Mouse (Mus musculus) heart, embryonic 11.5 days (tissue): ENCODE data around the gene Kcnk7. TPM values are rescaled to one million over a fixed set of nuclear protein-coding genes. Genes with fewer than 3 reads are reported as not detected.

ENCODE experiments used
- ATAC-seq: fragments of 200-750 bp; cut with Nextera tagmentation; replicated peaks from 2 replicates; pipeline ENCODE4 v1.8.0; 2017; ENCODE audit warnings: moderate library complexity; ENCODE audit not compliant: insufficient number of reproducible peaks, low FRiP score, low TSS enrichment
- H3K27ac ChIP-seq: fragments of 300-500 bp; sonication (generic); 2 replicates; pipeline ENCODE4 v1.5.1; 2014; ENCODE audit warnings: mild to moderate bottlenecking, low read depth, low read length
- H3K27me3 ChIP-seq: fragments of 300-500 bp; sonication (generic); 2 replicates; pipeline ENCODE4 v1.6.1; 2014; ENCODE audit warnings: mild to moderate bottlenecking, low read length, mixed read lengths; ENCODE audit not compliant: control insufficient read depth, insufficient read depth
- H3K36me3 ChIP-seq: fragments of 300-500 bp; sonication (generic); 2 replicates; pipeline ENCODE4 v1.6.1; 2014; ENCODE audit warnings: mild to moderate bottlenecking, low read length, moderate library complexity, mixed read lengths; ENCODE audit not compliant: control insufficient read depth, insufficient read depth
- H3K4me1 ChIP-seq: fragments of 300-500 bp; sonication (generic); 2 replicates; pipeline ENCODE4 v1.6.1; 2014; ENCODE audit warnings: low read length; ENCODE audit not compliant: control insufficient read depth, insufficient read depth
- H3K4me2 ChIP-seq: fragments of 300-500 bp; sonication (generic); 2 replicates; pipeline ENCODE4 v1.6.1; 2014; ENCODE audit warnings: mild to moderate bottlenecking, moderate library complexity
- H3K4me3 ChIP-seq: fragments of 300-500 bp; sonication (generic); 2 replicates; pipeline ENCODE4 v1.5.1; 2014; ENCODE audit warnings: low read depth, low read length
- H3K9ac ChIP-seq: fragments of 300-500 bp; sonication (generic); 2 replicates; pipeline ENCODE4 v1.6.1; 2014; ENCODE audit warnings: mild to moderate bottlenecking, low read depth, low read length, moderate library complexity
- H3K9me3 ChIP-seq: fragments of 300-500 bp; sonication (generic); replicated peaks from 2 replicates; pipeline ENCODE4 v1.6.1; 2016; ENCODE audit warnings: low read length; ENCODE audit not compliant: control insufficient read depth
- WGBS: fragments of 180-500 bp; shearing (Covaris S2); extraction: QIAGEN DNeasy Blood & Tissue Kit; methylation state at CpG from one replicate; pipeline ENCODE4 v1.1.7; 2014; ENCODE audit not compliant: insufficient replicate concordance; 5-methylcytosine and 5-hydroxymethylcytosine counted together
- polyA plus RNA-seq: library from polyadenylated mRNA; unstranded; fragments of >200 nt; fragmentation: Nextera tagmentation; extraction: Ambion mirVana; gene quantifications from 2 replicates; pipeline ENCODE4 v1.2.1, GENCODE M21; 2014

The Kcnk7 gene
- polyA plus RNA-seq, 1 experiment from 2014 or later, result not detected

GRCm38 (mm10) chr19:5734325-5734724, 30.2 kb downstream of the Kcnk7 start:
- Histone ChIP-seq H3K4me3 (no peak overlapping the region), H3K36me3 (no peaks in the 10 kb centered on the region), H3K4me2 (no peak overlapping the region), H3K9me3 (no peaks in the 10 kb centered on the region), H3K27ac (no peak overlapping the region), H3K9ac (no peak overlapping the region), H3K27me3 (peaks cover 1% of the 10 kb centered on the region), H3K4me1 (peaks cover 14% of the 10 kb centered on the region)
- ATAC-seq, result no peak
- WGBS, result 74% methylated on average over 9 of the region's 9 CpGs

GRCm38 (mm10) chr19:5739446-5739845, 35.3 kb downstream of the Kcnk7 start:
- peaks cover 28% of the 10 kb centered on the region for H3K27me3 ChIP-seq
- H3K4me1 ChIP-seq, result peaks cover 12% of the 10 kb centered on the region
- 38% methylated on average over 2 of the region's 2 CpGs for WGBS
- H3K4me3 ChIP-seq, result no peak overlapping the region
- no peaks in the 10 kb centered on the region for H3K9me3 ChIP-seq
- no peaks in the 10 kb centered on the region for H3K36me3 ChIP-seq
- no peak overlapping the region for H3K4me2 ChIP-seq
- no peak for ATAC-seq
- H3K9ac ChIP-seq, result no peak overlapping the region
- H3K27ac ChIP-seq, result no peak overlapping the region

GRCm38 (mm10) chr19:5740320-5741317, 36.5 kb downstream of the Kcnk7 start, which contains the start of gene Ltbp3:
Gene Ltbp3 (plus strand): TSS chr19:5740904.
- Histone ChIP-seq H3K27ac (peak within 1 kb of the TSS; percentile 82), H3K4me3 (peak within 1 kb of the TSS; percentile 66), H3K9me3 (no peaks in the 10 kb centered on the region), H3K4me2 (peak within 1 kb of the TSS; percentile 77), H3K4me1 (peaks cover 15% of the 10 kb centered on the region), H3K36me3 (no peaks in the 10 kb centered on the region), H3K27me3 (peaks cover 39% of the 10 kb centered on the region), H3K9ac (peak within 1 kb of the TSS; percentile 84)
- peak; percentile 18; the same call in 1 of the 2 replicates for ATAC-seq
- WGBS, result 26% methylated on average over 13 of the region's 14 CpGs

GRCm38 (mm10) chr19:5741641-5742240, 37.6 kb downstream of the Kcnk7 start:
- peak overlapping the region; percentile 84 for H3K9ac ChIP-seq
- peak overlapping the region; percentile 77 for H3K4me2 ChIP-seq
- peak overlapping the region; percentile 66 for H3K4me3 ChIP-seq
- H3K27me3 ChIP-seq, result peaks cover 51% of the 10 kb centered on the region
- 0 out of 2 replicates have a peak, but pooled peaks have one; percentile 22 for ATAC-seq
- under 1% methylated on average over 44 of the region's 55 CpGs for WGBS
- no peaks in the 10 kb centered on the region for H3K36me3 ChIP-seq
- no peaks in the 10 kb centered on the region for H3K9me3 ChIP-seq
- peaks cover 25% of the 10 kb centered on the region for H3K4me1 ChIP-seq
- peak overlapping the region; percentile 82 for H3K27ac ChIP-seq

- peak overlapping the region; percentile 77 for H3K4me2 ChIP-seq
- under 1% methylated on average over 32 of the region's 32 CpGs for WGBS
- peak overlapping the region; percentile 66 for H3K4me3 ChIP-seq
- peak overlapping the region; percentile 82 for H3K27ac ChIP-seq
- no peaks in the 10 kb centered on the region for H3K9me3 ChIP-seq
- peaks cover 55% of the 10 kb centered on the region for H3K27me3 ChIP-seq
- no peak for ATAC-seq
- H3K9ac ChIP-seq, result peak overlapping the region; percentile 84
- H3K4me1 ChIP-seq, result peaks cover 29% of the 10 kb centered on the region
- H3K36me3 ChIP-seq, result no peaks in the 10 kb centered on the region
Measured at GRCm38 (mm10) chr19:5742241-5742641, 38.1 kb downstream of the Kcnk7 start.

GRCm38 (mm10) chr19:5743576-5743975, 39.4 kb downstream of the Kcnk7 start:
- 67% methylated on average over 5 of the region's 5 CpGs for WGBS
- Histone ChIP-seq H3K9ac (no peak overlapping the region), H3K4me2 (no peak overlapping the region; the same call in 1 of the 2 replicates), H3K4me1 (peaks cover 29% of the 10 kb centered on the region), H3K9me3 (no peaks in the 10 kb centered on the region), H3K36me3 (no peaks in the 10 kb centered on the region), H3K27ac (no peak overlapping the region), H3K4me3 (no peak overlapping the region), H3K27me3 (peaks cover 59% of the 10 kb centered on the region)
- ATAC-seq, result no peak

GRCm38 (mm10) chr19:5745756-5746710, 41.9 kb downstream of the Kcnk7 start:
- Histone ChIP-seq H3K4me1 (peaks cover 26% of the 10 kb centered on the region), H3K27me3 (peaks cover 70% of the 10 kb centered on the region), H3K4me3 (peak overlapping the region; percentile 35), H3K27ac (no peak overlapping the region), H3K4me2 (peak overlapping the region; percentile 64), H3K9ac (peak overlapping the region; percentile 44; the same call in 1 of the 2 replicates), H3K9me3 (no peaks in the 10 kb centered on the region), H3K36me3 (no peaks in the 10 kb centered on the region)
- WGBS, result 7% methylated on average over 36 of the region's 36 CpGs
- no peak for ATAC-seq

GRCm38 (mm10) chr19:5746907-5747363, 42.8 kb downstream of the Kcnk7 start:
- Histone ChIP-seq H3K27ac (no peak overlapping the region), H3K4me2 (no peak overlapping the region), H3K4me1 (peaks cover 29% of the 10 kb centered on the region), H3K27me3 (peaks cover 74% of the 10 kb centered on the region), H3K4me3 (no peak overlapping the region), H3K9ac (no peak overlapping the region), H3K9me3 (no peaks in the 10 kb centered on the region), H3K36me3 (no peaks in the 10 kb centered on the region)
- WGBS, result 30% methylated on average over 12 of the region's 12 CpGs
- ATAC-seq, result no peak
